Mouse (Mus musculus) leukemia stem cell, adult 10-12 weeks (primary cell): ENCODE measurements around the gene Pla1a. TPM values are rescaled to one million over a fixed set of nuclear protein-coding genes. Genes with fewer than 3 reads are reported as not detected.

ENCODE experiments used
- polyA plus RNA-seq: library from polyadenylated mRNA; stranded (reverse); fragments of >175 nt; gene quantifications from 2 replicates; pipeline ENCODE4 v1.2.3, GENCODE M21; 2012; ENCODE audit warnings: low replicate concordance

Pla1a gene
- polyA plus RNA-seq: 0.43 TPM in 1 of 2 replicates, not detected in the other

GRCm38 (mm10) chr16:38432498-38433425, at the start of gene Pla1a:
TSS of gene Pla1a (minus strand) at chr16:38433145.

GRCm38 (mm10) chr16:38455511-38456418, 22.8 kb upstream of the Pla1a start, which contains the start of gene Cd80:
TSS of gene Cd80 (plus strand) at chr16:38455561.

DNA sequence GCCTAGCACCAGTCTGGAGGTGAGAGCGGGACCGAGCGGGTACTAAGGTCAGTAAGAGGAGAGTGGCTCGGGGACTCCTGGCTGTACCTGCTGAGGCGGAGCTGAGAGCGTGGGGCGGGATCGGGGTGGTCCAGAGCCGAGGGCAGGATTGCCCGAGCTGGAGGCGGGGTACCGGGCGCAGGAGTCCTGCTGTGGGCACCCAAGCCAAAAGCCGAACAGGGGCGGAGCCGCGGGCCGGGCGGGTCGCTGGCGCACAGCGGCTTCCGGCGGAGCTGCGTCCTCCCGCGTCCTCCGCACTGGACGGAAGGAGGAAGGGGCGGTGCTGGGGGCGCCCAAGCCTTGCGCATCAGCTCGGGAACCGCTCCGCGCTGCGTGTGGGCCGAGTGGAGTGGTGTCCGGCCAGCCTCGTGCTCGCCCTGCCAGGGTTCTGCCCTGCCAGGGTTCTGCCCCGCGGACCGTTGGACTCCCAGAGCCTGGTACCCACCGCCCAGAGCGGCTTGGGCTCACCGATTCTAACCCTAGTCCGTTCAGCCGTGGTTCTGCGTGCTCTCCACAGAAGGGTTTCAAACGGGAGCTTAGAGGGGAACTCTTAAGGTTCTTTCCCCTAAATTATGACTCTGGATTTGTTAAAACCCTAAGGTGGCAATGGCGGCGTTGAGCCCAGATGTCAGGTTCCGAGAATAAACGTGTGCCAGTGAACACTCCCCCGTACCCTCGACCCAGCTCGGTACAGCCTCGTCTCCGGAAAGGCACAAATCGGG, 19.7 kb upstream of the Pla1a start, which contains the start of gene Adprh:
Gene Adprh, minus strand, starts transcription at position 262 of the 761 bp plus-strand sequence.

DNA sequence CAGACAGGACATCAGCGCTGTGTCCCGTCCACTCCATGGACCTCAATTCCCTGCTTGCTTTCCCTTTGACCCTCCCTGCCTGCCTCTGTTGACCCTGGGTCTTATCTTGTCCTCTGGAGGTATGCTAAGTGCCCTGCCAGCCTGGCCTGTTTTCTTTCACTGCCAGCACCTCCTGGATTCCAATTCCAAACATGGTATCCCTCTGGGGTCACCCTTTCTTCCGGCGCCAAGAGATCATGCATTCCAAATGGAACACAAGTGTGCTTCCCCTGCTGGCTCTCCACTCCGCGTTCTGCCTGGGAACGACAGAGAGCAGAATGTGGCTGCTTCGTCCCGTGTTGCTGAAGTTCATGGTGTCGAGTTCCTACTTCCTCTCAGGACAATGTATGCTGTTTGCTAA, 71.0 kb downstream of the Pla1a start, which contains the start of gene Popdc2:
Gene Popdc2, plus strand, starts transcription at position 277 of the 400 bp plus-strand sequence.

DNA sequence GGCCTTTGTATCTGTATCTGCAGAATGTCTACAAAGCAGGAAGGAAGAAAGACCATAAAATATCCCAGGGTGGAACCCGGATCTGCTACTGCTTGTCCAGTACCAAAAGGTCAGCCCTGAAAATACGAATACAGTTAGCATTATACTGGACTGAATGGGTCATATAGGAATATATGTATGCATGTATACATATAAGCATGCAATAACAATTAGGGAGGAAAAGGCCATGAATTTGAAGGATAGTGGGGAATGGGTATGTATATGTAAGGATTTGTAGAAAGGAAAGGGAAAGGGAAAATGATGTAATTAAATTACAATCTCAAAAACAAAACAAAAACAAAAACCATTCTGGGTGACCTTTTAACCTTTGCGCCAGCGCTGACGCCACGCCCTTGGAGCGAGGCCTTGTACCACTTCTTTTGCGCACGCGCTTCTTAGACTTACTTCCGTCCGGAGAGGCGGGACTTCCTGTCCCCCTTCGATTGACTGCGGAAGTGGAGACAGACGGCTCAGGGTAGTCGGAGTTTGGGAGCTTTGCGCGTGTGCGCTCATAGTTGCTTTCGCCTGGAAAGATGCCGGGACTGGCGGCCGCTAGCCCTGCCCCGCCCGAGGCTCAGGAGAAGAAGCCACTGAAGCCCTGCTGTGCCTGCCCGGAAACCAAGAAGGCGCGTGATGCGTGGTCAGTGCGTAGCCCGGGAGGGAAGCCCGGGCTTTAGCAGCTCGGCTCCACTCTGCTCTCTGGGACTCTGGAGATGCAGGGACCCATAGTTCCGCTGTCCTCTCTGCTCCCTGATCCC, 86.2 kb downstream of the Pla1a start, which contains the start of the genes Cox17 and Gm21987:
Gene Cox17, plus strand, starts transcription at position 463 of the 797 bp plus-strand sequence.
Gene Gm21987, plus strand, starts transcription at position 512 of the 797 bp plus-strand sequence.

Other genes with a start within 250 kb of the Pla1a start
- gene Nr1i2, start 138.3 kb downstream of the Pla1a start, polyA plus RNA-seq: not detected in 2 replicates
- not detected in 2 replicates for gene Maats1, start 91.0 kb downstream of the Pla1a start, polyA plus RNA-seq
- gene Cox17, start 86.2 kb downstream of the Pla1a start, polyA plus RNA-seq: 33.5 and 55.3 TPM in 2 replicates
- gene Gm21987, start 86.1 kb downstream of the Pla1a start, polyA plus RNA-seq: 212 and 331 TPM in 2 replicates
- 7.4 and 13.4 TPM in 2 replicates for gene Popdc2, start 70.9 kb downstream of the Pla1a start, polyA plus RNA-seq
- gene Adprh, start 19.6 kb upstream of the Pla1a start, polyA plus RNA-seq: 144 and 228 TPM in 2 replicates
- gene Cd80, start 22.4 kb upstream of the Pla1a start, polyA plus RNA-seq: 0.23 and 0.67 TPM in 2 replicates
- gene Timmdc1, start 89.5 kb upstream of the Pla1a start, polyA plus RNA-seq: 52.7 and 71.3 TPM in 2 replicates
- gene Poglut1, start 117.1 kb upstream of the Pla1a start, polyA plus RNA-seq: 1.7 and 4.7 TPM in 2 replicates
- gene Tmem39a, start 125.6 kb upstream of the Pla1a start, polyA plus RNA-seq: 7.6 and 22.1 TPM in 2 replicates